Mouse (Mus musculus): ENCODE measurements around the gene Klhdc3. TPM values are rescaled to one million over a fixed set of nuclear protein-coding genes. Genes with fewer than 3 reads are reported as not detected.
A peak's percentile ranks its signal among the peaks of the same experiment; 100 is the strongest.

Klhdc3 gene
- total RNA-seq (2014; rRNA removed) (91.5 and 98.3 TPM in 2 replicates), polyA plus RNA-seq (2015; fragmentation: Nextera tagmentation; extraction: Ambion mirVana) (172 and 179 TPM in 2 replicates)

GRCm38 (mm10) chr17:46680760-46681373 lies at the start of gene Klhdc3:
TSS of gene Klhdc3 (minus strand) at chr17:46680914.
- WGBS, result under 1% methylated on average over 49 of the region's 49 CpGs
- H3K36me3 ChIP-seq (ENCODE audit: insufficient read depth, low read length), result peaks cover 48% of the 10 kb centered on the region
- H3K4me2 ChIP-seq (ENCODE audit: low read depth, low read length), result peak within 1 kb of the TSS; percentile 86
- no peaks in the 10 kb centered on the region for H3K27me3 ChIP-seq (ENCODE audit: insufficient read depth, low read length)
- peak within 1 kb of the TSS; percentile 75 for H3K9ac ChIP-seq (replicated peaks; ENCODE audit: low read length)
- peak; percentile 99 for DNase-seq (ENCODE audit: low spot score)
- peak; percentile 98 for ATAC-seq
- H3K27ac ChIP-seq, result peak within 1 kb of the TSS; percentile 93
- H3K4me1 ChIP-seq (ENCODE audit: insufficient read depth, low read length), result peaks cover 9% of the 10 kb centered on the region; the same call in 1 of the 2 replicates
- peak within 1 kb of the TSS; percentile 82 for H3K4me3 ChIP-seq (ENCODE audit: low read length)
- peak; percentile 42 for TF ChIP-seq CTCF (IDR thresholded peaks at IDR 0.05; ENCODE audit: low read depth)
- H3K9me3 ChIP-seq (ENCODE audit: low read length), result no peaks in the 10 kb centered on the region

- H3K4me1 ChIP-seq (ENCODE audit: insufficient read depth, low read length), result no peaks in the 10 kb centered on the region
- no peak for DNase-seq (ENCODE audit: low spot score)
- H3K27ac ChIP-seq, result no peak within 1 kb of the TSS
- WGBS, result 17% methylated on average over 24 of the region's 24 CpGs
- H3K36me3 ChIP-seq (ENCODE audit: insufficient read depth, low read length), result no peaks in the 10 kb centered on the region; the same call in 1 of the 2 replicates
- ATAC-seq, result peak; percentile 39
- TF ChIP-seq CTCF (IDR thresholded peaks at IDR 0.05; ENCODE audit: low read depth), result no peak
- H3K4me3 ChIP-seq (ENCODE audit: low read length), result peak within 1 kb of the TSS; percentile 14; the same call in 1 of the 2 replicates
- H3K4me2 ChIP-seq (ENCODE audit: low read depth, low read length), result peak within 1 kb of the TSS; percentile 38
- H3K9ac ChIP-seq (replicated peaks; ENCODE audit: low read length), result 0 out of 2 replicates have a peak within 1 kb of the TSS, but pooled peaks have one; percentile 35
- H3K9me3 ChIP-seq (ENCODE audit: low read length), result no peaks in the 10 kb centered on the region
- no peaks in the 10 kb centered on the region; the same call in 1 of the 2 replicates for H3K27me3 ChIP-seq (ENCODE audit: insufficient read depth, low read length)
Observed at GRCm38 (mm10) chr17:46728904-46729318, 48.2 kb upstream of the Klhdc3 start, which contains the start of gene Gnmt. TSS of gene Gnmt (minus strand) at chr17:46729168.

DNA sequence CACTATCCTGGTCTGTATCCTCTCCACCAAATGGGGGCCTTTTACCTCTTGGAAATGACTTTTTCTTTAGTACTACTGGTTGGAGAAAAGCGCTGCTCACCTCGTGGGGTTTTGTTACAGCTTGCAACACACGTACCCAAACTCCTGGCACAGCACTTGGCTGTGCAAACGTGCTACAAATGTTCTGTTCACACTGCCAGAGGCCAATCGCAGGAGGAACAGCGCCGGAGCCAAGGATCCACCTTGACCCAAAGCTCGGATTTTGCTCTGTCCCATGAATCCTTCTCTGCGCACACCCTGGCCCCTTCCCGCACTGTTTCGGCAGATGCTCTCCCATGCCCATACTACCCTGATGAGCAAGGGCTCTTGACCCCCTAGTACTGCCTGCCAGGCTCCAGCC lies 47.8 kb upstream of the Klhdc3 start:
- Histone ChIP-seq H3K36me3 (ENCODE audit: insufficient read depth, low read length) (no peaks in the 10 kb centered on the region; the same call in 1 of the 2 replicates), H3K4me3 (ENCODE audit: low read length) (no peak overlapping the region), H3K9me3 (ENCODE audit: low read length) (no peaks in the 10 kb centered on the region), H3K4me1 (ENCODE audit: insufficient read depth, low read length) (no peaks in the 10 kb centered on the region), H3K27me3 (ENCODE audit: insufficient read depth, low read length) (no peaks in the 10 kb centered on the region; the same call in 1 of the 2 replicates), H3K4me2 (ENCODE audit: low read depth, low read length) (peak overlapping the region; percentile 38; the same call in 1 of the 2 replicates), H3K9ac (replicated peaks; ENCODE audit: low read length) (0 out of 2 replicates have a peak overlapping the region, but pooled peaks have one; percentile 35), H3K27ac (no peak overlapping the region)
- WGBS, result 52% methylated on average over 11 of the region's 11 CpGs
- no peak; the same call in 1 of the 2 replicates for ATAC-seq
- no peak for TF ChIP-seq CTCF (IDR thresholded peaks at IDR 0.05; ENCODE audit: low read depth)
- no peak for DNase-seq (ENCODE audit: low spot score)

DNA sequence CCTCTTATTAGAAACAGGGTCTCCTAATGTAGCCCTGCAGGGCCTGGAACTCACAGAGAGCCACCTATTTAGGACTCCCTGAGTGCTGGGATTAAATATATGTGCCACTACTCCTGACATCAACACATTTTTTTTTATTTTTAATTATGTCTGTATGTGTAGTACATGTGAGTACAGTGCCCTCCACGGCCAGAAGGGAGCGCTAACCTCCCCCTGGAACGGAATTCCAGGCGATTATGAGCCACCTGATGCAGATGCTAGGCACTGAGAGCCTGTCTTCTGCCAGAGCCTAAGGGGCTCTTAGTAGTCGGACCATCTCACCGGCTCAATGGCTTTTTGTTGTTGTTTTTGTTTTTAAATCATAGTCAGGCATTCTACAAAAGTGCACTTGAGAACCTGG lies 47.3 kb upstream of the Klhdc3 start:
- H3K27me3 ChIP-seq (ENCODE audit: insufficient read depth, low read length), result no peaks in the 10 kb centered on the region; the same call in 1 of the 2 replicates
- H3K4me1 ChIP-seq (ENCODE audit: insufficient read depth, low read length), result no peaks in the 10 kb centered on the region
- ATAC-seq, result no peak
- no peaks in the 10 kb centered on the region for H3K9me3 ChIP-seq (ENCODE audit: low read length)
- TF ChIP-seq CTCF (IDR thresholded peaks at IDR 0.05; ENCODE audit: low read depth), result peak; percentile 42
- WGBS, result 38% methylated on average over 6 of the region's 6 CpGs
- no peak overlapping the region for H3K4me2 ChIP-seq (ENCODE audit: low read depth, low read length)
- no peak for DNase-seq (ENCODE audit: low spot score)
- H3K9ac ChIP-seq (replicated peaks; ENCODE audit: low read length), result no peak overlapping the region
- no peak overlapping the region for H3K4me3 ChIP-seq (ENCODE audit: low read length)
- H3K27ac ChIP-seq, result no peak overlapping the region
- H3K36me3 ChIP-seq (ENCODE audit: insufficient read depth, low read length), result no peaks in the 10 kb centered on the region; the same call in 1 of the 2 replicates

DNA sequence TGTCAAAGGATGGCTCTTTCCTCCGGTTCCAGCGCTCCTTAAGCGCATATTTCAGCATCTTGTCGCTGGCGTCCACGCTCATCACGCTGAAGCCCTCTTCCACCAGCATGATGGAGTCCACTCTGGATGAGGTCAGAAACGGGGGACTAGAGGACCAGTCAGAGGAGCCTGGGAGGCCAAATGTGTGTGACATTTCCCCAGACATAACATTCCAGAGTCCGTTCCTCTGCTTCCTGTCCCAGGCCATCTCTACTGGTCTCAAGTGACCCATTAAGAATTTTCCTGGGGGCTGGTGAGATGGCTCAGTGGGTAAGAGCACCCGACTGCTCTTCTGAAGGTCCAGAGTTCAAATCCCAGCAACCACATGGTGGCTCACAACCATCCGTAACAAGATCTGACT lies 46.6 kb upstream of the Klhdc3 start:
- no peaks in the 10 kb centered on the region for H3K4me1 ChIP-seq (ENCODE audit: insufficient read depth, low read length)
- H3K9me3 ChIP-seq (ENCODE audit: low read length), result no peaks in the 10 kb centered on the region
- DNase-seq (ENCODE audit: low spot score), result no peak
- no peaks in the 10 kb centered on the region; the same call in 1 of the 2 replicates for H3K36me3 ChIP-seq (ENCODE audit: insufficient read depth, low read length)
- H3K27ac ChIP-seq, result no peak overlapping the region
- WGBS, result 90% methylated on average over 11 of the region's 11 CpGs
- no peak overlapping the region for H3K4me3 ChIP-seq (ENCODE audit: low read length)
- no peak overlapping the region for H3K4me2 ChIP-seq (ENCODE audit: low read depth, low read length)
- no peak overlapping the region for H3K9ac ChIP-seq (replicated peaks; ENCODE audit: low read length)
- no peak for ATAC-seq
- no peak for TF ChIP-seq CTCF (IDR thresholded peaks at IDR 0.05; ENCODE audit: low read depth)
- H3K27me3 ChIP-seq (ENCODE audit: insufficient read depth, low read length), result no peaks in the 10 kb centered on the region; the same call in 1 of the 2 replicates

DNA sequence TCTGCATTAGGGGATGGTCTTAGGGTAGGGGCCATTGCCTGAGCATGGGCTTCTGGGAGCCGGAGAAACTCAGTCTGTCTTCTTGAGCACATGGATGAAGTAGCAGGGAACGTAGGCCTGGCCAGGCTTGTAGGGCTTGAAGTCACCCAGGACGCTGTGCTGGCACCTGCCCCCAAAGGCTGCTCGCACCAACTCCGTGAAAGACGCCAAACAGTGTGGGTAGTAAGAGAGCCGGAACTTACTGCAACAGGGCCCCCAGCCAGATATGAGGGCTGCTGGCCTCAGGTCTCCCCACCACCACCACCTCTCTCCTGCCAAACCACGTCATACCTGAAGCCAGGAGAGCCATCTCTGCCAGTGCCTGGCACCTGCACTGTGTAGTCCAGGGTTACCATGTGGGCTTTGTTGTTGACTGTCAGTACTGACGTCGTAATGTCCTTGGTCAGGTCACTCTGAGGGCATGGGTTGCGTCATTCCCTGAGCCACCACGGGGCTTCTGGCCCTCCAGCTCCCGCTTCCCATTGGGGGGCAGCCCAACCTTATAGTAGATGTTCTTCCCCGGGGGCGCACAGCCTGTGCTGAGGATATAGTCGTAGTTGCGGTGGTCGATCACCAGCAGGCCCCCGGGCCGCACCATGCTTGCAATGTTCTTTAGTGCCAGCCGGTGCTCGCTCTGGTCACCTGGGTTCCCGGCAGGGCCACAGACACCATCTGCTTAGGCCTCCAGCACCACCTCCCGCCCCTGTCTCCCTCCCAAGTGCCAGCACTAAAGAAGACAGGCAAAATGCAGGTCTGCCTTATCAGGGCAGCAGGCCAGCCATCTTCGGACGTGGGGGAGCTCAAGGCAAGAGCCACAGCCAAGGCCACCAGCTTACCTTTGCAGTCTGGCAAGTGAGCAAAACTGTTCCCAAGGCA lies 45.3 kb upstream of the Klhdc3 start:
- no peak overlapping the region for H3K27ac ChIP-seq
- H3K27me3 ChIP-seq (ENCODE audit: insufficient read depth, low read length), result no peaks in the 10 kb centered on the region; the same call in 1 of the 2 replicates
- no peaks in the 10 kb centered on the region; the same call in 1 of the 2 replicates for H3K36me3 ChIP-seq (ENCODE audit: insufficient read depth, low read length)
- H3K9me3 ChIP-seq (ENCODE audit: low read length), result no peaks in the 10 kb centered on the region
- WGBS, result 89% methylated on average over 26 of the region's 26 CpGs
- ATAC-seq, result peak; percentile 8
- no peak overlapping the region for H3K4me3 ChIP-seq (ENCODE audit: low read length)
- H3K4me2 ChIP-seq (ENCODE audit: low read depth, low read length), result no peak overlapping the region
- no peaks in the 10 kb centered on the region for H3K4me1 ChIP-seq (ENCODE audit: insufficient read depth, low read length)
- H3K9ac ChIP-seq (replicated peaks; ENCODE audit: low read length), result no peak overlapping the region
- no peak for TF ChIP-seq CTCF (IDR thresholded peaks at IDR 0.05; ENCODE audit: low read depth)
- no peak for DNase-seq (ENCODE audit: low spot score)
